Mouse (Mus musculus): ENCODE measurements around the gene Dnah3. TPM values are rescaled to one million over a fixed set of nuclear protein-coding genes. Genes with fewer than 3 reads are reported as not detected.

Dnah3 gene
- polyA plus RNA-seq, 1 experiment, result 0.01 TPM

- DNase-seq (ENCODE audit: low read depth, low spot score), result no peak
- 80% methylated on average over 4 of the region's 4 CpGs for WGBS
Measured at GRCm38 (mm10) chr7:119892742-119893141, 202.3 kb downstream of the Dnah3 start.

- DNase-seq (ENCODE audit: low read depth, low spot score), result no peak
- 52% methylated on average over 1 of the region's 1 CpGs for WGBS
Measured at GRCm38 (mm10) chr7:119892198-119892597, 202.9 kb downstream of the Dnah3 start.

- no peak for DNase-seq (ENCODE audit: low read depth, low spot score)
- WGBS, result 84% methylated on average over 4 of the region's 4 CpGs
Measured at GRCm38 (mm10) chr7:119887887-119888286, 207.2 kb downstream of the Dnah3 start.

GRCm38 (mm10) chr7:119881229-119881628, 213.9 kb downstream of the Dnah3 start:
- no peak for DNase-seq (ENCODE audit: low read depth, low spot score)
- WGBS, result 87% methylated on average over 2 of the region's 2 CpGs

- WGBS, result 46% methylated on average over 5 of the region's 5 CpGs
- no peak for DNase-seq (ENCODE audit: low read depth, low spot score)
Measured at GRCm38 (mm10) chr7:119880345-119880744, 214.7 kb downstream of the Dnah3 start.

GRCm38 (mm10) chr7:119879171-119879570, 215.9 kb downstream of the Dnah3 start:
- WGBS, result 85% methylated on average over 4 of the region's 4 CpGs
- DNase-seq (ENCODE audit: low read depth, low spot score), result no peak

- WGBS, result 59% methylated on average over 3 of the region's 3 CpGs
- no peak for DNase-seq (ENCODE audit: low read depth, low spot score)
Measured at GRCm38 (mm10) chr7:119875776-119876440, 219.2 kb downstream of the Dnah3 start.

- no peak for DNase-seq (ENCODE audit: low read depth, low spot score)
- 68% methylated on average over 2 of the region's 2 CpGs for WGBS
Measured at GRCm38 (mm10) chr7:119873050-119873449, 222.0 kb downstream of the Dnah3 start.

Other genes with a start within 250 kb of the Dnah3 start
- gene Lyrm1, start 199.4 kb downstream of the Dnah3 start, polyA plus RNA-seq (2012; rRNA removed), result 2.6 and 2.7 TPM in 2 replicates
- 2.7 and 4.0 TPM in 2 replicates for gene Dcun1d3, start 199.0 kb downstream of the Dnah3 start, polyA plus RNA-seq (2012; rRNA removed)
- 16.3 and 16.7 TPM in 2 replicates for gene Tmem159, start 7.1 kb upstream of the Dnah3 start, polyA plus RNA-seq (2012; rRNA removed)
- 0.04 and 0.10 TPM in 2 replicates for gene Zp2, start 50.0 kb upstream of the Dnah3 start, polyA plus RNA-seq (2012; rRNA removed)
- gene Anks4b, start 78.6 kb upstream of the Dnah3 start, polyA plus RNA-seq (2012; rRNA removed), result 19.0 and 30.9 TPM in 2 replicates
- 1.8 and 2.8 TPM in 2 replicates for gene Crym, start 106.8 kb upstream of the Dnah3 start, polyA plus RNA-seq (2012; rRNA removed)
- 0.09 and 0.19 TPM in 2 replicates for gene Abca14, start 108.7 kb upstream of the Dnah3 start, polyA plus RNA-seq (2012; rRNA removed)
- not detected in 2 replicates for gene Abca15, start 233.4 kb upstream of the Dnah3 start, polyA plus RNA-seq (2012; rRNA removed)